Mouse (Mus musculus): ENCODE measurements around the gene Aqp2. TPM values are rescaled to one million over a fixed set of nuclear protein-coding genes. Genes with fewer than 3 reads are reported as not detected.

The Aqp2 gene
- polyA plus RNA-seq, 1 experiment from 2014 or later: not detected

DNA sequence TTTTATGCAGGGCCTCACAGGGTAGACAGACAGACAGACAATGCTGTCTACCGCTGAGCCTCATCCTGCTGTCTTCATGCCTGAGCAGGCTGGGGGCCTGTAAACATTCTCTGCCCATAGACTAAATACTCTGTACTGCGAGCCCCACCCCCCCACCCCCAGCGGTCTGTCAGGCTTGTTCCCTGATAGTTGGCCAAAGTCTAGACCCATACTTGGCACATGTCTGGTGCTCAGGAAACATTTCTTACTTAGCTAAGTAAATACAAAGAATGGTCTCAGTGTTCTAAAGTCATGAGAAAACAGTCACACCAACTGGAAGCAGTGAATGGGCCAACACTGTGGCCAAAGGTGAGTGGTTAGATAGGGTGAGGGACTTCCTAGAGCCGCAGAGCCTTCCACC, 11.5 kb upstream of the Aqp2 start:
- no peak for DNase-seq (ENCODE audit: low spot score)
- H3K27me3 ChIP-seq (replicated peaks; ENCODE audit: low read depth, poor library complexity, severe bottlenecking): peaks cover 8% of the 10 kb centered on the region
- 79% methylated on average over 4 of the region's 4 CpGs for WGBS
- no peak overlapping the region for H3K27ac ChIP-seq (replicated peaks)
- peaks cover 34% of the 10 kb centered on the region for H3K4me1 ChIP-seq
- no peaks in the 10 kb centered on the region for H3K9me3 ChIP-seq
- H3K36me3 ChIP-seq (replicated peaks): no peaks in the 10 kb centered on the region
- no peak overlapping the region for H3K4me3 ChIP-seq

DNA sequence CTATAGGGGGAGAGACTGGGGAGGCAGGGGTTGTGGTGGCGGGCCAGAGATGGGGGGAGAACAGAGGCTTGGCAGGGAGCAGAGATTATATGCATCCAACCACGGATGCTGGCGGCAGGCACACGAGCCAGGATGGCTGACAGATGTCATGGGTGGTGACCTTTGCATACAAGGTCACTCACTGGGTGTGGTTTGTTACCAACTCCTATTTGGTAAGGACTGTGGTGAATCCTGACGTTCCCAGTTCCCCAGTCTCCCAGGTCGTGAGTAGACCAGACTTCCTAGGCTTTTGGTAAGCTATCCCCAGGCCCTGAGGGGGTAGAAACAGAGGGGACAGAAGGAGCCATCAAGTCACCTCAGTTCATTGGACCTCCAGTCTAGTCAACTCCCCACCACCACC, 10.2 kb upstream of the Aqp2 start:
- Histone ChIP-seq H3K9me3 (no peaks in the 10 kb centered on the region), H3K4me1 (peaks cover 31% of the 10 kb centered on the region), H3K4me3 (no peak overlapping the region), H3K27ac (replicated peaks) (no peak overlapping the region), H3K27me3 (replicated peaks; ENCODE audit: low read depth, poor library complexity, severe bottlenecking) (peaks cover 7% of the 10 kb centered on the region), H3K36me3 (replicated peaks) (no peaks in the 10 kb centered on the region)
- WGBS: 61% methylated on average over 6 of the region's 6 CpGs
- DNase-seq (ENCODE audit: low spot score): no peak

- no peak for DNase-seq (ENCODE audit: low spot score)
- H3K27ac ChIP-seq (replicated peaks): no peak overlapping the region
- H3K4me3 ChIP-seq: no peak overlapping the region
- H3K36me3 ChIP-seq (replicated peaks): no peaks in the 10 kb centered on the region
- 84% methylated on average over 10 of the region's 10 CpGs for WGBS
- H3K4me1 ChIP-seq: peaks cover 30% of the 10 kb centered on the region
- no peaks in the 10 kb centered on the region for H3K9me3 ChIP-seq
- peaks cover 7% of the 10 kb centered on the region for H3K27me3 ChIP-seq (replicated peaks; ENCODE audit: low read depth, poor library complexity, severe bottlenecking)
Measured at GRCm38 (mm10) chr15:99569123-99569522, 9.7 kb upstream of the Aqp2 start.

DNA sequence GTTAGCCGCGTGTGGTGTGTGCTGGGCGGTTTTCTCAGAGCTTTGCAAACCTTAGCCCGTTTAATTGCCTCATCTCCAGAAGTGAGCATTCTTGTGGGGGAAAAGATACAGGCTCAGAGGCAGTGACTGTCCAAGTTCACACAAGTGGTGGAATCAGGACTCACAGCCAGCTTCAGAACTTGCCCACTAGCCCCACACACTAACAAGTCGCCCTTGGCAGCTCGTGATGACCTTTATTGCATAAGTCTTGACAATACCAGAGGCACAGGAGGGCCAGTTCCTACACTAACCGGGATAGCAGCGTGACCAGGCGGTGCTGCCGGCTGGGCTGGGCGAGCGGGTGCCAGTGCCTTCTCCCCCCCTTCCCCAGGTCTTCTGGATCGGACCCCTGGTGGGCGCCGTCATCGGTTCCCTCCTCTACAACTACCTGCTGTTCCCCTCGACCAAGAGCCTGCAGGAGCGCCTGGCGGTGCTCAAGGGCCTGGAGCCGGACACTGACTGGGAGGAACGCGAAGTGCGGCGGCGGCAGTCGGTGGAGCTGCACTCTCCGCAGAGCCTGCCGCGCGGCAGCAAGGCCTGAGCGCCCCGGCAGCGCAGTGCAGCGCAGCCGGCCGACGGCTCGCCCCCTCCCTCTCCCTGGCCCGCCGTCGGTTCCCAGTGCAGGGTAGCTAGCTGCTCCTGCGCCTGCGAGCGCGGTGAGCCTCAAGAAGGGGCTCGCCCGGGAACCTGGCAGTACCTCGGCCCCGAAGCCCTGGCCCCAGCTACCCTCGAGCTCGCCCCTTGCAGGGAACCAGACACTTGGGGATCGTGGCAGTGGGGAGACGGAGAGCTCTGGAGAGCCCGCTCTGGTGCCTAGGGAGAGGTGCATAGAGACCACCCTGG, 4.8 kb downstream of the Aqp2 start:
- Histone ChIP-seq H3K27me3 (replicated peaks; ENCODE audit: low read depth, poor library complexity, severe bottlenecking) (peaks cover 100% of the 10 kb centered on the region), H3K4me3 (peak overlapping the region; percentile 52), H3K9me3 (no peaks in the 10 kb centered on the region), H3K4me1 (peaks cover 27% of the 10 kb centered on the region), H3K27ac (replicated peaks) (peak overlapping the region; percentile 40; the same call in 1 of the 2 replicates), H3K36me3 (replicated peaks) (no peaks in the 10 kb centered on the region)
- WGBS: 3% methylated on average over 54 of the region's 54 CpGs
- peak; percentile 74 for DNase-seq (ENCODE audit: low spot score)

GRCm38 (mm10) chr15:99584407-99585202, 5.8 kb downstream of the Aqp2 start:
- no peaks in the 10 kb centered on the region for H3K9me3 ChIP-seq
- 1% methylated on average over 24 of the region's 24 CpGs for WGBS
- peak overlapping the region; percentile 52 for H3K4me3 ChIP-seq
- peaks cover 100% of the 10 kb centered on the region for H3K27me3 ChIP-seq (replicated peaks; ENCODE audit: low read depth, poor library complexity, severe bottlenecking)
- peak; percentile 66 for DNase-seq (ENCODE audit: low spot score)
- H3K4me1 ChIP-seq: peaks cover 35% of the 10 kb centered on the region
- no peaks in the 10 kb centered on the region for H3K36me3 ChIP-seq (replicated peaks)
- H3K27ac ChIP-seq (replicated peaks): 0 out of 2 replicates have a peak overlapping the region, but pooled peaks have one; percentile 19

DNA sequence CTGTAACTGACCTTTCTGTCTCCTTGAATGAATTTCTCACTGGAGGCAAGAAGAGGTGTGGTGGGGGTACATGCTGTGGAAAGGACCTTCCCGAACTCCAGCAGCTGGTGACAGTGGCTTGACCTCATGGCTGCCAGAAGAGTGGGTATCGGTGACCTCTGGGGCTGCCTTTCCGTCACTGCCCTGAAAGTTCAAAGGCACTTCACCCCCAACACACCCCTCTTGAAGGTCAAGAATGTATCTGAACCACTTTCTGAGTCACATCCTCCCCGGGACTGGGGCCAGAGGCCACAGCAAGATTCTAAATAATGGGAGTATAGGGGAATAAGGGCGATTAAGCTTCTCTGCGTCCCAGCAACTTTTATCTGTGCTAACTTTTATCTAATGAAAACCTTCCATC, 6.9 kb downstream of the Aqp2 start:
- DNase-seq (ENCODE audit: low spot score): no peak
- 61% methylated on average over 6 of the region's 6 CpGs for WGBS
- Histone ChIP-seq H3K4me3 (no peak overlapping the region), H3K9me3 (no peaks in the 10 kb centered on the region), H3K27me3 (replicated peaks; ENCODE audit: low read depth, poor library complexity, severe bottlenecking) (peaks cover 100% of the 10 kb centered on the region), H3K4me1 (peaks cover 45% of the 10 kb centered on the region), H3K36me3 (replicated peaks) (no peaks in the 10 kb centered on the region), H3K27ac (replicated peaks) (no peak overlapping the region)

DNA sequence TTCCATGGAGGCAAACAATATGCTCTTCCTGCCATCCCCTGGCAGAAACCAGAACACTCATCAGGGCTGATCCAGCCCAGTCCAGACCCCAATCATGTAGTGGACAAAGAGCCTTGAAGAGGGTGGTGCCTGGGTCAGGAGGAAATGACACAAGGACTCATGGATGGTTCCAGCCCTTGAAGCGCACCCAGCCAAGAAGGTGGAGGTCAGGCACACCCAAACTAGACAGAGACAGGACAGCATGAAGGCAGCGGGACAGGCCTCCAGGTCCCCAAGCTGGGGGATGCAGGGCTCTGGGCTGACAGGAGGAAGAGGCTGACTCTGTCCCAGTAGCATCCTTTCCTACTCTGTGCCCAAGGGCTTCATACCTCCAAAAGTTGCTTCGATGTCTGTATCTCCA, 7.7 kb downstream of the Aqp2 start:
- no peak overlapping the region for H3K4me3 ChIP-seq
- no peaks in the 10 kb centered on the region for H3K9me3 ChIP-seq
- WGBS: 88% methylated on average over 3 of the region's 3 CpGs
- peaks cover 48% of the 10 kb centered on the region for H3K4me1 ChIP-seq
- peaks cover 100% of the 10 kb centered on the region for H3K27me3 ChIP-seq (replicated peaks; ENCODE audit: low read depth, poor library complexity, severe bottlenecking)
- no peaks in the 10 kb centered on the region for H3K36me3 ChIP-seq (replicated peaks)
- no peak overlapping the region for H3K27ac ChIP-seq (replicated peaks)
- DNase-seq (ENCODE audit: low spot score): no peak

GRCm38 (mm10) chr15:99589237-99589636, 10.4 kb downstream of the Aqp2 start:
- no peaks in the 10 kb centered on the region for H3K36me3 ChIP-seq (replicated peaks)
- H3K27ac ChIP-seq (replicated peaks): no peak overlapping the region
- 3% methylated on average over 9 of the region's 9 CpGs for WGBS
- H3K9me3 ChIP-seq: no peaks in the 10 kb centered on the region
- H3K4me1 ChIP-seq: peaks cover 33% of the 10 kb centered on the region
- no peak for DNase-seq (ENCODE audit: low spot score)
- H3K4me3 ChIP-seq: no peak overlapping the region
- H3K27me3 ChIP-seq (replicated peaks; ENCODE audit: low read depth, poor library complexity, severe bottlenecking): peaks cover 100% of the 10 kb centered on the region

- DNase-seq (ENCODE audit: low spot score): no peak
- Histone ChIP-seq H3K27ac (replicated peaks) (no peak overlapping the region), H3K4me3 (no peak overlapping the region), H3K4me1 (peaks cover 29% of the 10 kb centered on the region), H3K9me3 (no peaks in the 10 kb centered on the region), H3K36me3 (replicated peaks) (no peaks in the 10 kb centered on the region), H3K27me3 (replicated peaks; ENCODE audit: low read depth, poor library complexity, severe bottlenecking) (peaks cover 100% of the 10 kb centered on the region)
- WGBS: 18% methylated on average over 7 of the region's 7 CpGs
Measured at GRCm38 (mm10) chr15:99589704-99590103, 10.8 kb downstream of the Aqp2 start.

DNA sequence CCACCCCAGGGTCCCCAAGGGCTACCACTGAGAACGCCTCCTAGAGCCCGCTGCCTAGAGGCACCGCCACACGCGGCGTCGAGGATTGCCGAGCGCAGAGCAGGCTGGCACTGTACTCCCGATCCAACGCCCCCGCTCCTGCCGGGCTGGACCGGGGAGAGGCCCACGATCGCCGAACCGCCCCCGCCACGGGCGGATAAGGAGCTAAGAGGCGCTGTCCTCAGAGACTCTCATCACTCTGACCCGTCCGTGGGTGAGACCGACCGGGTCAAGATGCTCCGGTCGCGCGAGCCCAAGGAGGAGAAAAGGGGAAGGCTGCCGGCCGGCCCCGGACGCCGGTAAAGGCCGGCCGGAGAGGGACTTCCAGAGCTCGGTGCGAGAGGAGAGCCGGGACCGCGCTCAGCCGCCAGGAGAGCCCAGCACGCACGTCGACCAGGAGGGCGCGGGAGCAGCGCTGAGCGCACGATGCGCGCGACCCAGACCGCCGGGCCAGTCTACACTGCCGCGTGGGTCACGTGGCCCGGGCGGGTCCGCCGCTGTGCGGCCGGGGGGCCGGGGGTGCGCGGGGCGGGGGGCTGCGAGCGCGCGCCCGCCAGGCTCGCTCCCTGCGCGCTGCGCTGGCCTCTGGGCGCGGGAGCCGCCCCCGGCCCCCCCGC, 11.7 kb downstream of the Aqp2 start, which contains the start of gene Aqp5:
Aqp5 (plus strand) TSS at position 354 of the 656 bp plus-strand sequence.
- Histone ChIP-seq H3K36me3 (replicated peaks) (no peaks in the 10 kb centered on the region), H3K27ac (replicated peaks) (no peak within 1 kb of the TSS), H3K4me3 (peak within 1 kb of the TSS; percentile 55), H3K9me3 (no peaks in the 10 kb centered on the region), H3K4me1 (peaks cover 21% of the 10 kb centered on the region), H3K27me3 (replicated peaks; ENCODE audit: low read depth, poor library complexity, severe bottlenecking) (peaks cover 100% of the 10 kb centered on the region)
- peak; percentile 62 for DNase-seq (ENCODE audit: low spot score)
- 2% methylated on average over 76 of the region's 83 CpGs for WGBS

DNA sequence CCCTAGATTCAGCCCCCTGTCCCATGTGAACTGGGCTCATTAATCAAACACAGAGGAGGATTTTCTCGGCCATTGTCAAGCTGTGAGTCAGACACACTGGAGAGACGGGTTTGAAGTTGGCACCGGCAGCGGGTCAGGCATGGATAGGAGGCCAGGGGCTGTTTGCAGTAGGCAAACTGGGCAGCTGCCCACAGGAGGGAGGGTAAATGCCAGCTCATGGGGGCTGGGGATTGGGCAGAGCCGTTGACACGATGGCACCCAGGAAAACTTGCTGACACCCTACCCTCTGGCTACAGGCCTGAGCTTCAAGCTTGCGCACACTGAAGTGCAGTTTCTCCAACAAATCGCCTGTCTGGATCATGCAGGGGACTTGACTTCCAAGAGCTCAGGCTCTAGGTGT, 13.3 kb downstream of the Aqp2 start:
- no peak for DNase-seq (ENCODE audit: low spot score)
- H3K27me3 ChIP-seq (replicated peaks; ENCODE audit: low read depth, poor library complexity, severe bottlenecking): peaks cover 99% of the 10 kb centered on the region
- no peak overlapping the region for H3K27ac ChIP-seq (replicated peaks)
- no peaks in the 10 kb centered on the region for H3K9me3 ChIP-seq
- no peaks in the 10 kb centered on the region for H3K36me3 ChIP-seq (replicated peaks)
- 84% methylated on average over 8 of the region's 8 CpGs for WGBS
- H3K4me1 ChIP-seq: peaks cover 36% of the 10 kb centered on the region
- no peak overlapping the region for H3K4me3 ChIP-seq

GRCm38 (mm10) chr15:99592877-99593276, 14.0 kb downstream of the Aqp2 start:
- 87% methylated on average over 5 of the region's 5 CpGs for WGBS
- peaks cover 43% of the 10 kb centered on the region for H3K4me1 ChIP-seq
- H3K27ac ChIP-seq (replicated peaks): no peak overlapping the region
- peaks cover 99% of the 10 kb centered on the region for H3K27me3 ChIP-seq (replicated peaks; ENCODE audit: low read depth, poor library complexity, severe bottlenecking)
- H3K36me3 ChIP-seq (replicated peaks): no peaks in the 10 kb centered on the region
- H3K4me3 ChIP-seq: no peak overlapping the region
- no peaks in the 10 kb centered on the region for H3K9me3 ChIP-seq
- DNase-seq (ENCODE audit: low spot score): no peak
